Mouse (Mus musculus): ENCODE results near the gene Ndufs3. TPM values are rescaled to one million over a fixed set of nuclear protein-coding genes. Genes with fewer than 3 reads are reported as not detected.
"Not testable (repeated sequence)": the region's sequence is repeated elsewhere in the genome, so short reads cannot be mapped to it uniquely, and the experiment has no call there.

Gene Ndufs3
- polyA plus RNA-seq, 1 experiment from 2014 or later: 206 TPM

GRCm38 (mm10) chr2:90921178-90921577 is 16.6 kb upstream of the Ndufs3 start:
- H3K27ac ChIP-seq (replicated peaks): no peak overlapping the region
- 0 out of 2 replicates have a peak, but pooled peaks cover 6% of the 10 kb centered on the region for H3K27me3 ChIP-seq (replicated peaks; ENCODE audit: low read depth, poor library complexity, severe bottlenecking)
- peaks cover 24% of the 10 kb centered on the region for H3K4me1 ChIP-seq
- H3K36me3 ChIP-seq (replicated peaks): no peaks in the 10 kb centered on the region
- 70% methylated on average over 1 of the region's 1 CpGs for WGBS
- H3K9me3 ChIP-seq: no peaks in the 10 kb centered on the region
- no peak overlapping the region for H3K4me3 ChIP-seq
- no peak for DNase-seq (ENCODE audit: low spot score)

DNA sequence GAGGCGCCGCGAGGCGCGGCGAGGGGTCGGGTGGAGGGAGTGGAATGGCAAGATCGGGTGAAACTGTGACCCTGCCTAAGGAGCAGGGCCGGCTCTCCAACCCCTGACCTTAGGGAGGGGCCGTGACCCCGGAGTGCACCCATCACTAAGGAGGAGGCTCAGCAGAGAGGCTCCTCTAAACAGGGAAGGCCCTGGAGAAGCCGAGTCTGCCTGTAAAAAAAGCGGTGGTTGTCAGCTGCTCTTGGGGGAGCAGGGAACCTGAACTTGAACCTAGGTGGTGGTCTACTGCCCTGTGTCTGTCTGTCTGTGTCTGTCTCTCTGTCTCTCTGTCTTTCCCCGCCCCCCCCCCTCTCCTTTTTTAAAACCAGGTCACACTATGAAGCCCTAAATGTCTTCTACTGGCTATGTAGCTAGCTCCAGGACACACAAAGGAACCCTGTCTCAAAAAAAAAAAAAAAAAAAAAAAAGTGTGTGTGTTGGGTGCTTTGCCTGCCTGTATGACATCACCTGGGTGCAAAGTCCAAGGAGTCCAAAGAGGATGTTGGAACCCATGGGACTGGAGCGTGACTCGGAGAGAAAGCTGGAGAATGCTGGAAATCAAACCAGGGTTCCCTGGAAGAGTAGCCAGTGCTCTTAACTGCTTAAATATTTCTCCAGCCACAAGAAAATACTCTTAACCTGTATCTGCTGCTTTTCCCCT is 13.5 kb upstream of the Ndufs3 start:
- Histone ChIP-seq H3K4me1 (peaks cover 33% of the 10 kb centered on the region), H3K4me3 (peak overlapping the region; percentile 66), H3K27me3 (replicated peaks; ENCODE audit: low read depth, poor library complexity, severe bottlenecking) (no peaks in the 10 kb centered on the region), H3K36me3 (replicated peaks) (peaks cover 22% of the 10 kb centered on the region), H3K27ac (replicated peaks) (peak overlapping the region; percentile 96), H3K9me3 (no peaks in the 10 kb centered on the region)
- WGBS: 11% methylated on average over 16 of the region's 16 CpGs
- no peak for DNase-seq (ENCODE audit: low spot score)

DNA sequence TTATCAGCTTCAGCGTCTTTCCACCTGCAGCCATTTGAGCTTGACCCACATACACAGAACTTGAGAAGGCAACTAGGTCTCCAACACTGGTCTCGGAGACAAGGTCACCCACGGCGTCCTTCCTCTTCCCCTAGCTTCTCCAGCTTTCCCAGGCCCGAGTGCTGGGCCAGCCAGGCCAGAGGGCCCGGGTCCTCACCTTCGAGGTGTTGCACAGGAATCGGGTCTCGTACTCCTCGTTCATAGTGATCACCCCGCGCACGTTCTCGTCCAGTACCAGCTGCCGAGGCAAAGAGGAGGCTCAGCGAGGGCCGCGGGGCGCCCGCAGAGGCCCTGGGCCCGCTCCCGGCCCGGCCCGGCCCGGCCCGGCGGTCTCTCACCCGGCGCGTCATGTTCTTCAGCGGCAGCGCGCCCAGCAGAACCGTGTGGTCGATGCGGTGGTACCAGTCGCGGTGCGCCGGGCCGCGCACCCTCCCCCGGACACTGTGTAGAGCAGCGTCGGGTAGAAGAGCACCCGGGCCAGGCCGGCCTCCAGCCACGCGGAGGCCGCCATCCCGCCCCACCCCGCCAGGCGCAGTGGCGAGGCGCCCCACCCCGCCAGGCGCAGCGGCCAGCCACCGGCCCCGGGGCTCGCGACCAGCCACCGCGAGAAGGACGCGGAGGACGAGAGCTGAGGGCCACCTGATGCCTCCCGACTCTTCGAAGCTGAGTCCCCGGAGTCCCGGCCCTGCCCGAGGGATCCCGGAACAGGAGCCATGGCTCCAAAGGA is 12.8 kb upstream of the Ndufs3 start:
- DNase-seq (ENCODE audit: low spot score): peak; percentile 84
- Histone ChIP-seq H3K27ac (replicated peaks) (peak overlapping the region; percentile 96), H3K4me3 (peak overlapping the region; percentile 66), H3K27me3 (replicated peaks; ENCODE audit: low read depth, poor library complexity, severe bottlenecking) (no peaks in the 10 kb centered on the region), H3K9me3 (no peaks in the 10 kb centered on the region), H3K36me3 (replicated peaks) (peaks cover 29% of the 10 kb centered on the region), H3K4me1 (peaks cover 33% of the 10 kb centered on the region)
- under 1% methylated on average over 73 of the region's 73 CpGs for WGBS

- 31% methylated on average over 7 of the region's 7 CpGs for WGBS
- H3K9me3 ChIP-seq: no peaks in the 10 kb centered on the region
- no peaks in the 10 kb centered on the region for H3K27me3 ChIP-seq (replicated peaks; ENCODE audit: low read depth, poor library complexity, severe bottlenecking)
- DNase-seq (ENCODE audit: low spot score): no peak
- peak overlapping the region; percentile 66 for H3K4me3 ChIP-seq
- peak overlapping the region; percentile 96 for H3K27ac ChIP-seq (replicated peaks)
- H3K36me3 ChIP-seq (replicated peaks): peaks cover 36% of the 10 kb centered on the region
- H3K4me1 ChIP-seq: peaks cover 33% of the 10 kb centered on the region
Observed at GRCm38 (mm10) chr2:90916560-90917232, 12.1 kb upstream of the Ndufs3 start.

- H3K27ac ChIP-seq (replicated peaks): no peak overlapping the region
- WGBS: 76% methylated on average over 1 of the region's 1 CpGs
Observed at GRCm38 (mm10) chr2:90915516-90915915, 10.9 kb upstream of the Ndufs3 start.

GRCm38 (mm10) chr2:90913671-90914070 is 9.0 kb upstream of the Ndufs3 start:
- 91% methylated on average over 2 of the region's 2 CpGs for WGBS
- Histone ChIP-seq H3K9me3 (no peaks in the 10 kb centered on the region), H3K4me3 (no peak overlapping the region), H3K36me3 (replicated peaks) (peaks cover 67% of the 10 kb centered on the region), H3K27me3 (replicated peaks; ENCODE audit: low read depth, poor library complexity, severe bottlenecking) (no peaks in the 10 kb centered on the region), H3K27ac (replicated peaks) (no peak overlapping the region), H3K4me1 (peaks cover 33% of the 10 kb centered on the region)
- no peak for DNase-seq (ENCODE audit: low spot score)

More at GRCm38 (mm10) chr2:90915516-90915915, 10.9 kb upstream of the Ndufs3 start:
- H3K4me3 ChIP-seq: peak overlapping the region; percentile 66; the same call in 1 of the 2 replicates
- H3K27me3 ChIP-seq (replicated peaks; ENCODE audit: low read depth, poor library complexity, severe bottlenecking): no peaks in the 10 kb centered on the region
- peaks cover 48% of the 10 kb centered on the region for H3K36me3 ChIP-seq (replicated peaks)
- peaks cover 33% of the 10 kb centered on the region for H3K4me1 ChIP-seq
- no peak for DNase-seq (ENCODE audit: low spot score)
- H3K9me3 ChIP-seq: no peaks in the 10 kb centered on the region

- DNase-seq (ENCODE audit: low spot score): no peak
- H3K4me3 ChIP-seq: no peak overlapping the region
- H3K27ac ChIP-seq (replicated peaks): no peak overlapping the region
- peaks cover 14% of the 10 kb centered on the region for H3K4me1 ChIP-seq
- WGBS: 90% methylated on average over 1 of the region's 1 CpGs
- H3K27me3 ChIP-seq (replicated peaks; ENCODE audit: low read depth, poor library complexity, severe bottlenecking): no peaks in the 10 kb centered on the region
- no peaks in the 10 kb centered on the region for H3K9me3 ChIP-seq
- H3K36me3 ChIP-seq (replicated peaks): peaks cover 87% of the 10 kb centered on the region
Observed at GRCm38 (mm10) chr2:90911668-90912067, 7.0 kb upstream of the Ndufs3 start.

- H3K27ac ChIP-seq (replicated peaks): no peak overlapping the region
- no peak overlapping the region for H3K4me3 ChIP-seq
- no peaks in the 10 kb centered on the region for H3K27me3 ChIP-seq (replicated peaks; ENCODE audit: low read depth, poor library complexity, severe bottlenecking)
- peaks cover 10% of the 10 kb centered on the region for H3K4me1 ChIP-seq
- 90% methylated on average over 1 of the region's 1 CpGs for WGBS
- H3K36me3 ChIP-seq (replicated peaks): peaks cover 93% of the 10 kb centered on the region
- DNase-seq (ENCODE audit: low spot score): no peak
- no peaks in the 10 kb centered on the region for H3K9me3 ChIP-seq
Observed at GRCm38 (mm10) chr2:90910861-90911260, 6.2 kb upstream of the Ndufs3 start.

GRCm38 (mm10) chr2:90906721-90907120 is 2.1 kb upstream of the Ndufs3 start:
- Histone ChIP-seq H3K27me3 (replicated peaks; ENCODE audit: low read depth, poor library complexity, severe bottlenecking) (no peaks in the 10 kb centered on the region), H3K4me3 (no peak overlapping the region), H3K27ac (replicated peaks) (no peak overlapping the region), H3K36me3 (replicated peaks) (peaks cover 72% of the 10 kb centered on the region), H3K4me1 (peaks cover 23% of the 10 kb centered on the region), H3K9me3 (no peaks in the 10 kb centered on the region)
- no peak for DNase-seq (ENCODE audit: low spot score)
- 98% methylated on average over 2 of the region's 2 CpGs for WGBS

GRCm38 (mm10) chr2:90904856-90905224 is 213 bp upstream of the Ndufs3 start:
- no peak for DNase-seq (ENCODE audit: low spot score)
- Histone ChIP-seq H3K27me3 (replicated peaks; ENCODE audit: low read depth, poor library complexity, severe bottlenecking) (no peaks in the 10 kb centered on the region), H3K27ac (replicated peaks) (peak overlapping the region; percentile 96), H3K4me1 (peaks cover 23% of the 10 kb centered on the region), H3K9me3 (no peaks in the 10 kb centered on the region), H3K4me3 (peak overlapping the region; percentile 92), H3K36me3 (replicated peaks) (peaks cover 71% of the 10 kb centered on the region)
- under 1% methylated on average over 21 of the region's 21 CpGs for WGBS

DNA sequence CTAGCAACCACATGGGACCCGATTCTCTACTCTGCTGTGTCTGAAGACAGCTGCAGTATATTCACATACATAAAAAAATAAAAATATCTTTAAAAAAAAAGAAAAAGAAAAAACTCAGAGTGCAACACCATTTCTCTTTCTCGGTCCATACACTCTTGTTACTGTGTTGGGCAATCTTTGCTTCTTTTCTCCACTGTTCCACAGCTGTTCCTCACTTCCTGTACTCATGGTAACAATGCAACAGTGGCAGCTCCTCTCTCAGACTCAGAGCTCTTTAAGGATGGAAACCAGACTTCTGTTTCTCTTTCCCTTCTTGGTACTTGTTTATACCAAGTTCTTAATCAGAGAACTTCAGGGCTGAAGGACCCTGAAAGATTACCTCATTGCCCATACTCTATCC is 1.2 kb downstream of the Ndufs3 start:
- no peak for DNase-seq (ENCODE audit: low spot score)
- Histone ChIP-seq H3K4me3 (peak overlapping the region; percentile 92), H3K27me3 (replicated peaks; ENCODE audit: low read depth, poor library complexity, severe bottlenecking) (no peaks in the 10 kb centered on the region), H3K4me1 (peaks cover 23% of the 10 kb centered on the region), H3K36me3 (replicated peaks) (peaks cover 71% of the 10 kb centered on the region), H3K9me3 (no peaks in the 10 kb centered on the region), H3K27ac (replicated peaks) (no peak overlapping the region; the same call in 1 of the 2 replicates)
- WGBS: 89% methylated on average over 2 of the region's 2 CpGs

DNA sequence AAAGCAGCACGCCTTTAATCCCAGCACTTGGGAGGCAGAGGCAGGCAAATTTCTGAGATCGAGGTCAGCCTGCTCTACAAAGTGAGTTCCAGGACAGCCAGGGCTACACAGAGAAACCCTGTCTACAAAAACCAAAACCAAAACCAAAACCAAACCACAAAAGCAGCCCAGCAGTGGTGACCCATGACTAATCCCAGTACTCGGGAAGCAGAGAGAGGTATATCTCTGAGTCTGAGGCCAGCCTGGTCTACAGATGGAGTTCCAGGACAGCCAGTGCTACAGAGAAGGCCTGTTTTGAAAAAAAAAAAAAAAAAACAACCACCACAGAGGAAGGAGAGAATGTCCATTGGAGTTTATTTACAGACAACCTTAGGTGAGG is 10.3 kb downstream of the Ndufs3 start:
- H3K4me1 ChIP-seq: peaks cover 12% of the 10 kb centered on the region
- WGBS: 90% methylated on average over 3 of the region's 3 CpGs
- not testable (repeated sequence) for H3K27ac ChIP-seq (replicated peaks); H3K4me3 ChIP-seq; DNase-seq (ENCODE audit: low spot score); H3K9me3 ChIP-seq
- H3K27me3 ChIP-seq (replicated peaks; ENCODE audit: low read depth, poor library complexity, severe bottlenecking): peaks cover 30% of the 10 kb centered on the region
- H3K36me3 ChIP-seq (replicated peaks): peaks cover 76% of the 10 kb centered on the region
